Mouse (Mus musculus) ovary, adult 10 weeks (tissue): Measurements from ENCODE around the gene Cldn3. TPM values are rescaled to one million over a fixed set of nuclear protein-coding genes. Genes with fewer than 3 reads are reported as not detected.

Source experiments
- polyA plus RNA-seq: library from polyadenylated mRNA; stranded (reverse); fragments of 350-450 nt; fragmentation: Illumina TruSeq; extraction: RNeasy Lipid Tissue Mini Kit (QIAGEN cat#74804); gene quantifications from one replicate; pipeline ENCODE4 v1.2.3, GENCODE M21; 2014

Cldn3 gene
- polyA plus RNA-seq: not detected

DNA sequence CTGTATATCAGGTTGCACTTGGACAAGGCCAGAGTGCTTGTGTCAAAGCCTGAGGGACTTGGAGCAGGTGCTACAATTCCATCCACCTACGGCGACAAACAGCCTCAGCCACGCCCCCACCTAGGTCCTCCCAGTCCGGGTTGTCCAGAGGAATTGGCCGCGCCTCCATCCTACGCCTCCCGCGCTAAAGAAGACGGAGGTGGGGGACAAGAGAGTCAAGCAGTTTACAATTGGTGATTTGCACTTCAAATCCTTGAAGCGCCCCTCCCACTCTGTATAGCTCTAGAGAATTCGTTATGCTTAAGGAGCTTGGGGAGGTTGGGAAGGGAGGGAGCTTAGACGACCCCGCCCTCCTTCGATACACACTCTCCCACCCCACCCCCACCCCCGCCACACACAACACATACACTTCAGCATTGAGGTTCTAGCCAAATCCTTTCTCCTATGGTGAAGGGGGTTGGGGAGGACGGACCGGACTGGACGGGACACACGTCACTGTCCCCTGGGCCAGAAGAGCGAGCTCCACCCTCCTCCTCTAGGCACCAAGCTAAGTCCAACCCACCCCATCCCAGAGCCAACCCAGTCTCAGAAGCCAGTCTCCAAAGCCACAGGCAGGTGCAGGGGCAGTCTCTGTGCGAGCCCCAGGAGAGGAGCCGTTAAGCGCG, at the start of gene Cldn3:
Gene Cldn3, plus strand, starts transcription at position 582 of the 665 bp plus-strand sequence.

DNA sequence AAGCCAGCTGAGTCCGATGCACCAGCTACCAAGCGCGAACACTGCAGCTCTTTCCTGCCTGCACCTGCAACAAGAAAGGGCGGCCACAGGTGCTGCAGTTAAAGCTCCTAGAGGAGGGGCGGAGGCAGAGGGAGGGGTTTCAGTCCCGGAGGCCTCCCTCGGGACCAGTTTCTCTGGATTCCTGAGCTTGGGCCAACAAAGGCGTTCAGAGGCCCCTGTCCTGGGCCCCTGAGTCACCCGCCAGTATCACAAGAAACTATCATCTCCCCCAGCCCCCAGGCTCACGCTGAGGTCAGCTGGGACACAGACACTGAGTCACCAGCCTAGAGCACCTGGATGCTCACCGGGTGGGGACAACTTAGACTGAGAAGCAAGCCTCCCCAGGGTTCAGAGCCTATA, 39.2 kb upstream of the Cldn3 start, which contains the start of gene Cldn4:
Gene Cldn4, minus strand, starts transcription at position 78 of the 399 bp plus-strand sequence.

DNA sequence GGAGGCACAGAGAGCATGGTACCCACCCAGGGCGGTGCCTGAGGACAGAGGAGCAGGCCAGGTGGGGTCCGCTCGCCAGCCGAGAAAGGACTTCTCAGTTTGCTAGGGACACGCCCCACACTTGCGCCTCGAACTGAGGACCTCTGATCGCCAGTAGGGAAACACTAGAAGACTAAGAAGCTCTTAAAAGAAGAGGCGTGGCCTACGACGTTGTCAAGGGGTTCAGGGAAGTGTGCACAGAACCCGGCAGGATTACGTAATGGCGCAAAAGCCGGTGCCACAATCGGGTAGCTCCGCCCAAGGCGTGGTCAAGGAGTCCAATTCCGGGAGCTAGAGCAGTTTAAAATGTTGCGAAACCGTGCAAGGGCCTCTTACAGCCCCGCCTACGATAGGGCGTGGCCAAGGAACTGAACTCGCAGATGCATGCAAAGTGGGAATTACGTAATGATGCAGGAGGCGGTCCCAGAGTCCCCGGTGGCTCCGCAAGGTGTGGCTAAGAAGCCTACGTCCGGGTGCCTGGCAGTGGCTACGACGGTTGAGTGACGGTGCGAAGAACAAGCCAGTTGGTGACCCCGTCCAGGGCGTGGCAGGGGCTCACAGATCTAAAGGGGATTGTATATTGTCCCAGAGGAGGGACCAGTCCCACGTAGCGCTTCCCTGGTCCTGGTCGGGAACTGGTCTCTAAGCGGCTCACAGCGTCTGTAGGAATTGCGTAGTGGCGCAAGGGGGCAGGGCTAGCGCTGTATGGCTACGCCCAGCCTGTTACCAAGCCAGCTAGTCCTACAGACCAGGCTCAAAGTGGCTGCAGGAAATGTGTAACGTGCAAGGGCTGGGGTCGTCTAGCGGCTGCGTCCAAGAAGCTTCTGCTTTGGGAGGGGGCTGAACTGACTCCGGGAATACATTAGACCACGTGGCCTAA, 22.9 kb downstream of the Cldn3 start, which contains the start of gene Abhd11:
Gene Abhd11, plus strand, starts transcription at position 482 of the 919 bp plus-strand sequence.

DNA sequence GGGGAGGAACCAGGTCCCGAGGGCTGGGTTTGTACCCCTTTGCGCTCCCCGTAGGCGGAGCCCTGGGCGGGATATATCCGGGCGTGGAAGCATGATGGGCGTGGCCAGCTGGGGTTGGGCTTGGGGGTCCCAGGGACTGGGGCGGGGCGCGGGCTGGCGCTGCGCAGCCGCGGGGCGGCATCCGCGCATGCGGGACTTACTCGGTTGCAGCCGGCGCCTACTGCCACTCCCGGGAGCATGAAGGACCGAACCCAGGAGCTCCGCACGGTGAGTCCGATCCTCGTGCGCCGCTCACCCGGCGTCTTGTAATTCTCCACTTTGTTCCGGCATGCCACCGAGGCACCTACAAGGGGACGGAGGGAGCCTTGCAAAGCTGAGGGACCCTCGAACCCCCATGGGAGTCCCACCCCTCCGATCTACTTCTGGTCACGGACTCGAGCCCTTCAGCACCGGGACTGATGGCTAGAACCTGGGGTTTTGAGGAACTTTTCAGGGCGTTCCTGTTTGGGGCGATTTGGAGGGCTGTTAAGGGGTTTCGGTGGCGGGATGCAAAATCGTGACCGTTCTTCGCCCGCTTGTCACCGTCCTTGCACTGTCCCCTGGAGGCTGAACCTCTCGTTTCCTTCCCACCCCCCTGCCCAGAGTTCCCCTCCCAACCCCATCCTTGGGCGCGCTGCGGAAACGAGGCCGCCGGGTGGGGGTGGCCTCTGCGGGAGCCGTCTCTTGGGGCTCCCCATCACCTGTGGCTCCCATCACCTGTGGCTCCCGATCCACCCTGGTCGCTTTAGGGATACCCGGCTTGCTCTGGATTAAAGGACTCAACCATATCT, 37.5 kb downstream of the Cldn3 start, which contains the start of gene Stx1a:
Gene Stx1a, plus strand, starts transcription at position 139 of the 830 bp plus-strand sequence.

Other genes starting within 250 kb of the Cldn3 start
- gene Eln, start 238.9 kb upstream of the Cldn3 start, polyA plus RNA-seq: 3.2 TPM
- not detected for gene Tmem270, start 79.5 kb upstream of the Cldn3 start, polyA plus RNA-seq
- gene Cldn13, start 70.7 kb upstream of the Cldn3 start, polyA plus RNA-seq: not detected
- gene Mettl27, start 53.8 kb upstream of the Cldn3 start, polyA plus RNA-seq: 10.4 TPM
- gene Cldn4, start 39.3 kb upstream of the Cldn3 start, polyA plus RNA-seq: not detected
- gene Abhd11, start 22.9 kb downstream of the Cldn3 start, polyA plus RNA-seq: 2.2 TPM
- not detected for gene Stx1a, start 37.3 kb downstream of the Cldn3 start, polyA plus RNA-seq
- 8.9 TPM for gene Dnajc30, start 78.0 kb downstream of the Cldn3 start, polyA plus RNA-seq
- 10.2 TPM for gene Bud23, start 78.7 kb downstream of the Cldn3 start, polyA plus RNA-seq
- 0.31 TPM for gene Vps37d, start 92.1 kb downstream of the Cldn3 start, polyA plus RNA-seq
- 0.60 TPM for gene Mlxipl, start 103.7 kb downstream of the Cldn3 start, polyA plus RNA-seq
- gene Tbl2, start 163.4 kb downstream of the Cldn3 start, polyA plus RNA-seq: 8.5 TPM
- gene Bcl7b, start 182.1 kb downstream of the Cldn3 start, polyA plus RNA-seq: 11.5 TPM
- gene Baz1b, start 201.1 kb downstream of the Cldn3 start, polyA plus RNA-seq: 77.9 TPM